Mouse (Mus musculus) erythroblast, embryonic 14.5 days (primary cell): Measurements from ENCODE around the gene Pdcd2l. TPM values are rescaled to one million over a fixed set of nuclear protein-coding genes. Genes with fewer than 3 reads are reported as not detected.
"Not testable (repeated sequence)": the region's sequence is repeated elsewhere in the genome, so short reads cannot be mapped to it uniquely, and the experiment has no call there.

Source experiments
- H3K27me3 ChIP-seq: 2 replicates; pipeline ENCODE4 v1.6.1; 2012; ENCODE audit warnings: inconsistent platforms; ENCODE audit not compliant: control insufficient read depth
- H3K36me3 ChIP-seq: 2 replicates; pipeline ENCODE4 v1.6.1; 2012; ENCODE audit warnings: mild to moderate bottlenecking, inconsistent platforms; ENCODE audit not compliant: control insufficient read depth
- H3K4me1 ChIP-seq: 2 replicates; pipeline ENCODE4 v1.6.1; 2012; ENCODE audit warnings: inconsistent platforms; ENCODE audit not compliant: control insufficient read depth
- H3K4me3 ChIP-seq: replicated peaks from 2 replicates; pipeline ENCODE3; 2012; ENCODE audit warnings: moderate library complexity, mild to moderate bottlenecking, inconsistent platforms
- H3K9me3 ChIP-seq: 2 replicates; pipeline ENCODE4 v1.6.1; 2012; ENCODE audit warnings: low read length, inconsistent platforms, mixed read lengths; ENCODE audit not compliant: control insufficient read depth
- GATA1 ChIP-seq: IDR thresholded peaks from 2 replicates; pipeline ENCODE4 v1.6.1; 2012; ENCODE audit warnings: low read length, inconsistent platforms, mixed read lengths
- TAL1 ChIP-seq: IDR thresholded peaks from 3 replicates; pipeline ENCODE4 v1.6.1; 2012; ENCODE audit warnings: low read length, inconsistent platforms, mixed read lengths
- polyA plus RNA-seq: library from polyadenylated mRNA; stranded (reverse); fragments of >175 nt; gene quantifications from 2 replicates; pipeline ENCODE4 v1.2.3, GENCODE M21; 2012

Pdcd2l gene
- polyA plus RNA-seq, 1 experiment: 0.42 TPM

GRCm38 (mm10) chr7:34218496-34218895, 22.0 kb upstream of the Pdcd2l start:
- peaks cover 7% of the 10 kb centered on the region; the same call in 1 of the 2 replicates for H3K9me3 ChIP-seq
- no peaks in the 10 kb centered on the region for H3K27me3 ChIP-seq
- H3K36me3 ChIP-seq: peaks cover 86% of the 10 kb centered on the region
- no peaks in the 10 kb centered on the region; the same call in 1 of the 2 replicates for H3K4me1 ChIP-seq
- H3K4me3 ChIP-seq: no peak overlapping the region
- TF ChIP-seq GATA1: no peak
- no peak for TF ChIP-seq TAL1

- Histone ChIP-seq H3K36me3 (peaks cover 86% of the 10 kb centered on the region), H3K4me3 (no peak overlapping the region), H3K27me3 (no peaks in the 10 kb centered on the region), H3K4me1 (no peaks in the 10 kb centered on the region; the same call in 1 of the 2 replicates), H3K9me3 (no peaks in the 10 kb centered on the region; the same call in 1 of the 2 replicates)
- TF ChIP-seq TAL1 (no peak), GATA1 (no peak)
These were observed 20.0 kb upstream of the Pdcd2l start for GRCm38 (mm10) chr7:34216474-34216873.

- Histone ChIP-seq H3K4me1 (no peaks in the 10 kb centered on the region; the same call in 1 of the 2 replicates), H3K4me3 (no peak overlapping the region), H3K9me3 (no peaks in the 10 kb centered on the region; the same call in 1 of the 2 replicates), H3K36me3 (peaks cover 87% of the 10 kb centered on the region), H3K27me3 (no peaks in the 10 kb centered on the region)
- no peak for TF ChIP-seq GATA1
- TF ChIP-seq TAL1: no peak
These were observed 19.0 kb upstream of the Pdcd2l start for GRCm38 (mm10) chr7:34215481-34215880.

- H3K9me3 ChIP-seq: no peaks in the 10 kb centered on the region
- no peaks in the 10 kb centered on the region; the same call in 1 of the 2 replicates for H3K4me1 ChIP-seq
- no peak overlapping the region for H3K4me3 ChIP-seq
- H3K27me3 ChIP-seq: no peaks in the 10 kb centered on the region
- no peak for TF ChIP-seq GATA1
- TF ChIP-seq TAL1: no peak
- H3K36me3 ChIP-seq: peaks cover 88% of the 10 kb centered on the region
These were observed 18.2 kb upstream of the Pdcd2l start for GRCm38 (mm10) chr7:34214644-34215043.

- peaks cover 90% of the 10 kb centered on the region for H3K36me3 ChIP-seq
- no peaks in the 10 kb centered on the region; the same call in 1 of the 2 replicates for H3K4me1 ChIP-seq
- H3K27me3 ChIP-seq: no peaks in the 10 kb centered on the region
- H3K9me3 ChIP-seq: no peaks in the 10 kb centered on the region
- H3K4me3 ChIP-seq: no peak overlapping the region
- TF ChIP-seq GATA1 (no peak), TAL1 (no peak)
These were observed 16.8 kb upstream of the Pdcd2l start for GRCm38 (mm10) chr7:34213281-34213680.

GRCm38 (mm10) chr7:34208027-34208745, 11.7 kb upstream of the Pdcd2l start:
- peaks cover 94% of the 10 kb centered on the region for H3K36me3 ChIP-seq
- no peaks in the 10 kb centered on the region for H3K27me3 ChIP-seq
- peaks cover 2% of the 10 kb centered on the region; the same call in 1 of the 2 replicates for H3K9me3 ChIP-seq
- no peak for TF ChIP-seq GATA1
- TF ChIP-seq TAL1: no peak
- no peaks in the 10 kb centered on the region for H3K4me1 ChIP-seq
- no peak overlapping the region for H3K4me3 ChIP-seq

GRCm38 (mm10) chr7:34206331-34206730, 9.9 kb upstream of the Pdcd2l start:
- no peak overlapping the region for H3K4me3 ChIP-seq
- H3K36me3 ChIP-seq: peaks cover 94% of the 10 kb centered on the region
- H3K9me3 ChIP-seq: peaks cover 2% of the 10 kb centered on the region; the same call in 1 of the 2 replicates
- H3K4me1 ChIP-seq: no peaks in the 10 kb centered on the region
- TF ChIP-seq TAL1 (no peak), GATA1 (no peak)
- no peaks in the 10 kb centered on the region for H3K27me3 ChIP-seq

GRCm38 (mm10) chr7:34202147-34202546, 5.7 kb upstream of the Pdcd2l start:
- H3K4me3 ChIP-seq, H3K4me1 ChIP-seq, H3K27me3 ChIP-seq, H3K9me3 ChIP-seq: not testable (repeated sequence)
- peaks cover 60% of the 10 kb centered on the region for H3K36me3 ChIP-seq

GRCm38 (mm10) chr7:34200829-34201228, 4.4 kb upstream of the Pdcd2l start:
- Histone ChIP-seq H3K4me3 (no peak overlapping the region), H3K36me3 (peaks cover 48% of the 10 kb centered on the region), H3K9me3 (no peaks in the 10 kb centered on the region; the same call in 1 of the 2 replicates), H3K4me1 (peaks cover 9% of the 10 kb centered on the region), H3K27me3 (no peaks in the 10 kb centered on the region)
- no peak for TF ChIP-seq GATA1
- no peak for TF ChIP-seq TAL1

- TF ChIP-seq GATA1 (no peak), TAL1 (no peak)
- Histone ChIP-seq H3K9me3 (no peaks in the 10 kb centered on the region; the same call in 1 of the 2 replicates), H3K4me1 (peaks cover 22% of the 10 kb centered on the region), H3K27me3 (no peaks in the 10 kb centered on the region), H3K36me3 (peaks cover 33% of the 10 kb centered on the region), H3K4me3 (no peak overlapping the region)
These were observed 1.9 kb upstream of the Pdcd2l start for GRCm38 (mm10) chr7:34198346-34198745.
